Comparison of ENCODE assay signal across 7 mouse cellular contexts in the genomic region with DNA sequence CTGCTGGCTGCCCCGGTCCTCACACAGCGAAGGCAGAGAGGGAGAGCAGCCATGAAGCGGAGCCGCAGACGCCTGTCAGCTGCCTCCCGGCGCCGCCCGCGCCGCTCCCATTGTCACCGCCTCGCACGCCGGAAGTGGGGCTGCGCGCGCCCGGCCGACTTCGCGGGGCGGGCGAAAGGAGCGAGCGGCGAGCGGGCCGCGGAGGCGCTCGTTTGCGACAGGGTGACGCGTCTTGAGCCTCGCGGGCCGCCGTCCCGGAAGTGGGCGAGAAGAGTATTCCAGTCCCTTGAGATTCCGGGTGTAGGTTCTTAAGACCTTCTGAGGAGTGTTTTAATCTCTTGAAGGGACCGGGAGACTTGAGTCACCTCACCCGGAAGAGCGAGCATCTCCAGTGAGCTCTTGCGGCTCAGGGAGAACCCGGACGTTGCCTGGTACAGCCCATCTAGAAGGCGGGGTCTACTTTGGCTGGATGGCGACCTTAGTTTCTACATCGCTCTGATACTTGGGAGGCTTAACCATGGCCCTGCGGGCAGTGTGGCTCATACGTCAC. TPM values are rescaled to one million over a fixed set of nuclear protein-coding genes. Genes with fewer than 3 reads are reported as not detected.
DNase-seq lines count a peak whose midpoint lies in the region; ATAC-seq lines count a peak whose summit lies in the region.

A gene (minus strand): TSS at position 380 of the 550 bp plus-strand sequence.

- peak within 1 kb of the TSS; percentile 93 for H3K9ac ChIP-seq in embryonic facial prominence, embryonic 11.5 days (replicated peaks; ENCODE audit: low read length)
- H3K9ac ChIP-seq in midbrain, embryonic 13.5 days (replicated peaks) = peak within 1 kb of the TSS; percentile 97

- H3K27ac ChIP-seq in embryonic facial prominence, embryonic 11.5 days (replicated peaks; ENCODE audit: low read depth, low read length) = peak within 1 kb of the TSS; percentile 90
- peak within 1 kb of the TSS; percentile 95 for H3K27ac ChIP-seq in limb, embryonic 10.5 days
- H3K27ac ChIP-seq in midbrain, embryonic 13.5 days = peak within 1 kb of the TSS; percentile 99

- H3K27me3 ChIP-seq in embryonic facial prominence, embryonic 11.5 days (ENCODE audit: control insufficient read depth, insufficient read depth, low read length) = no peaks in the 10 kb centered on the region
- H3K27me3 ChIP-seq in limb, embryonic 10.5 days (ENCODE audit: low read depth, poor library complexity, severe bottlenecking) = no peaks in the 10 kb centered on the region
- no peaks in the 10 kb centered on the region for H3K27me3 ChIP-seq in midbrain, embryonic 13.5 days

- no peaks in the 10 kb centered on the region for H3K4me1 ChIP-seq in embryonic facial prominence, embryonic 11.5 days (ENCODE audit: control insufficient read depth, insufficient read depth, low read length)
- H3K4me1 ChIP-seq in limb, embryonic 10.5 days = peaks cover 25% of the 10 kb centered on the region
- peaks cover 27% of the 10 kb centered on the region for H3K4me1 ChIP-seq in midbrain, embryonic 13.5 days (replicated peaks)

- no peaks in the 10 kb centered on the region for H3K36me3 ChIP-seq in embryonic facial prominence, embryonic 11.5 days (replicated peaks; ENCODE audit: control insufficient read depth, insufficient read depth, low read depth, low read length)
- no peaks in the 10 kb centered on the region for H3K36me3 ChIP-seq in limb, embryonic 10.5 days
- H3K36me3 ChIP-seq in midbrain, embryonic 13.5 days = no peaks in the 10 kb centered on the region

- peak within 1 kb of the TSS; percentile 73 for H3K4me3 ChIP-seq in embryonic facial prominence, embryonic 11.5 days (ENCODE audit: low read depth, low read length)
- H3K4me3 ChIP-seq in limb, embryonic 10.5 days = peak within 1 kb of the TSS; percentile 98
- H3K4me3 ChIP-seq in midbrain, embryonic 13.5 days (replicated peaks) = peak within 1 kb of the TSS; percentile 92

- under 1% methylated on average over 53 of the region's 53 CpGs for WGBS in embryonic facial prominence, embryonic 11.5 days
- 0% methylated on average over 53 of the region's 53 CpGs for WGBS in limb, embryonic 10.5 days
- under 1% methylated on average over 53 of the region's 53 CpGs for WGBS in midbrain, embryonic 13.5 days

- peak within 1 kb of the TSS; percentile 40 for H3K4me2 ChIP-seq in embryonic facial prominence, embryonic 11.5 days (ENCODE audit: low read depth, low read length)
- peak within 1 kb of the TSS; percentile 75 for H3K4me2 ChIP-seq in midbrain, embryonic 13.5 days (replicated peaks)

- no peaks in the 10 kb centered on the region for H3K9me3 ChIP-seq in embryonic facial prominence, embryonic 11.5 days (replicated peaks; ENCODE audit: control insufficient read depth, low read length)
- H3K9me3 ChIP-seq in limb, embryonic 10.5 days (replicated peaks) = no peaks in the 10 kb centered on the region
- no peaks in the 10 kb centered on the region for H3K9me3 ChIP-seq in midbrain, embryonic 13.5 days

- peak; percentile 98 for DNase-seq in adrenal gland, postnatal 14 days
- DNase-seq in embryonic facial prominence, embryonic 11.5 days (ENCODE audit: low spot score) = peak; percentile 93
- DNase-seq in kidney, adult 11 months = peak; percentile 94
- DNase-seq in limb, embryonic 10.5 days (ENCODE audit: low spot score) = peak; percentile 97
- DNase-seq in spleen, adult 12 weeks (ENCODE audit: low spot score) = peak; percentile 92

- ATAC-seq in embryonic facial prominence, embryonic 11.5 days (replicated peaks; ENCODE audit: insufficient number of reproducible peaks, low FRiP score, low TSS enrichment, low read depth) = peak; percentile 93
- peak; percentile 84 for ATAC-seq in granulocyte monocyte progenitor cell, adult 5-6 weeks (replicated peaks; ENCODE audit: poor library complexity, severe bottlenecking)
- ATAC-seq in midbrain, embryonic 13.5 days = peak; percentile 97

RNA-seq across cellular contexts. Expression of the gene that starts here (rescaled TPM):
- total RNA-seq in adrenal gland, postnatal 14 days (2021) = 37.4 and 40.7 TPM in 2 replicates
- 81.9 and 82.8 TPM in 2 replicates for polyA plus RNA-seq in embryonic facial prominence, embryonic 11.5 days (2014; fragmentation: Nextera tagmentation; extraction: Ambion mirVana)
- 31.2 and 32.0 TPM in 2 replicates for total RNA-seq in granulocyte monocyte progenitor cell, adult 5-6 weeks (2014; fragmentation: Nextera tagmentation)
- total RNA-seq in granulocyte monocyte progenitor cell, adult 5-6 weeks (2017) = 70.6 and 79.0 TPM in 2 replicates
- polyA plus RNA-seq in limb, embryonic 10.5 days (2016; fragmentation: Nextera tagmentation; extraction: Ambion mirVana) = 53.2 and 54.9 TPM in 2 replicates
- polyA plus RNA-seq in midbrain, embryonic 13.5 days (2015; fragmentation: Nextera tagmentation; extraction: Ambion mirVana) = 80.3 and 86.7 TPM in 2 replicates

Comparison
In these comparisons a context has a peak if more than half of its experiments do, and no peak if none do; other contexts are left out.
1. Peak in every context shown above with its lines: DNase-seq, ATAC-seq, H3K4me3 ChIP-seq and H3K27ac ChIP-seq.